Comparison of ENCODE assay signal across 13 mouse cellular contexts in genomic region chr7:84166007-84166406, GRCm38 (mm10).
"Had no signal": no experiment of that assay in that cellular context is flagged by ENCODE, and none has a peak within 500 bp of the region (broad histone marks: within the 10 kb centered on the region; RNA-seq: fewer than 3 reads in every experiment).

No protein-coding gene starts in this region.

- H3K4me3 ChIP-seq: limb, embryonic 12.5 days; liver, embryonic 12.5 days; lung, embryonic 15.5 days; megakaryocyte, embryonic 14.5 days; midbrain, embryonic 15.5 days; neural tube, embryonic 13.5 days; stomach, embryonic 15.5 days had no signal

- H3K27ac ChIP-seq: kidney, postnatal 0 days; limb, embryonic 12.5 days; liver, embryonic 12.5 days; lung, embryonic 15.5 days; macrophage; midbrain, embryonic 15.5 days; neural tube, embryonic 13.5 days; stomach, embryonic 15.5 days had no signal

- DNase-seq: kidney, postnatal 36 days; layer of hippocampus, adult 9-11 months; lung, postnatal 14 days; right cerebral cortex, postnatal 14 days had no signal

- H3K27me3 ChIP-seq: limb, embryonic 12.5 days; liver, embryonic 12.5 days; lung, embryonic 15.5 days; midbrain, embryonic 15.5 days; neural tube, embryonic 13.5 days; stomach, embryonic 15.5 days had no signal

- ATAC-seq: liver, embryonic 12.5 days; midbrain, embryonic 15.5 days had no signal

- H3K4me1 ChIP-seq: limb, embryonic 12.5 days; liver, embryonic 12.5 days; lung, embryonic 15.5 days; midbrain, embryonic 15.5 days; neural tube, embryonic 13.5 days had no signal

- H3K36me3 ChIP-seq: limb, embryonic 12.5 days; liver, embryonic 12.5 days; lung, embryonic 15.5 days; midbrain, embryonic 15.5 days; neural tube, embryonic 13.5 days; stomach, embryonic 15.5 days had no signal
